Mouse (Mus musculus): ENCODE data around the gene Gm49721. TPM values are rescaled to one million over a fixed set of nuclear protein-coding genes. Genes with fewer than 3 reads are reported as not detected.
"Not testable (repeated sequence)": the region's sequence is repeated elsewhere in the genome, so short reads cannot be mapped to it uniquely, and the experiment has no call there.

The Gm49721 gene
- polyA plus RNA-seq, 1 experiment from 2014 or later: 0.13 TPM

DNA sequence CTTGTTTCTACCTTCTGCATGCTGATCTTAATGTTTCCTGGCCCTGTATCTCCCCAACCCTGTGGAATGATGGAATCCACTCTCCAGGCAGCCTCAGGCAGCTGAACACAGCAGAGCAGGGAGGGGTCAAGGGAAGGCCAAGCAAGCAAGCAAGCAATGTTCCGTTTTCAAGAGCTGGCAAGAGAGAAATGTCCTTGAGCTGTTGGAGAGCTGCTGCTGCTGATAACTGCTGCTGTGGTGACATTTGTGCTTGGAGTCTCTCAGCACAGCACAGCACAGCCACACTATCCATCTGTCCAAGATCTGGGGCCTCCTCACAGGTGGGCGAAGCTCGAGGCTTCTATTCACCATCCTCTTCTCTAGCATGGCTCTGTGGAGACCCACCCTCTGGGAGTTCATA, 24.7 kb downstream of the Gm49721 start:
- ATAC-seq: not testable (repeated sequence)
- WGBS: no CpG with 5 or more reads among the region's 3 CpGs

DNA sequence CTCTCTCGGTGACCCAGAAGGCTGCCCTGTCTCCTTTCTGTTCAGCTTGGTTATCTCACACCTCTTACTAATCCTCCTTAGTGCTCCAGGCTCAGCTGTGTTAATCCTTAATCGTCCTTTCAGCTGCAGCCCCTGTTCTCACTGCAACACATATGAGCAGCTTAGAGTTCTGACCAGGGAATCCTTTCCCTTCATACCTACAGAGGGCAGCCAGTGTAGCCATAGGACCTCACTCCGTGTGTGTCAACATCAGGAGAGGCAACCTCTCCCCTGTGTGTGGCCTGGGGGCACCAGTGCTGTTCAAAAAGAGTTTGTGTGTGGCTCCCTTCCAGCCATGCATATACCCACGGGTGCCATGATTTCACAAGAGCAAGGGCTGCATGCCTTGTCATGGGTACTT, 26.9 kb downstream of the Gm49721 start:
- H3K27ac ChIP-seq (ENCODE audit: low read depth, low read length); H3K4me1 ChIP-seq (replicated peaks; ENCODE audit: control insufficient read depth, insufficient read depth, low read length); H3K9me3 ChIP-seq (ENCODE audit: control insufficient read depth); H3K4me2 ChIP-seq (replicated peaks; ENCODE audit: low read depth); H3K4me3 ChIP-seq (ENCODE audit: low read depth, low read length); H3K36me3 ChIP-seq (ENCODE audit: control insufficient read depth, insufficient read depth); H3K27me3 ChIP-seq (replicated peaks; ENCODE audit: control insufficient read depth, insufficient read depth, low read length); ATAC-seq; H3K9ac ChIP-seq (ENCODE audit: low read depth, low read length): not testable (repeated sequence)
- WGBS: 25% methylated on average over 3 of the region's 4 CpGs

More for the DNA sequence above, 24.7 kb downstream of the Gm49721 start:
- not testable (repeated sequence) for H3K9ac ChIP-seq (ENCODE audit: low read depth, low read length); H3K27ac ChIP-seq (ENCODE audit: low read depth, low read length); H3K36me3 ChIP-seq (ENCODE audit: control insufficient read depth, insufficient read depth); H3K9me3 ChIP-seq (ENCODE audit: control insufficient read depth); H3K4me2 ChIP-seq (replicated peaks; ENCODE audit: low read depth); H3K4me3 ChIP-seq (ENCODE audit: low read depth, low read length); H3K4me1 ChIP-seq (replicated peaks; ENCODE audit: control insufficient read depth, insufficient read depth, low read length); H3K27me3 ChIP-seq (replicated peaks; ENCODE audit: control insufficient read depth, insufficient read depth, low read length)

DNA sequence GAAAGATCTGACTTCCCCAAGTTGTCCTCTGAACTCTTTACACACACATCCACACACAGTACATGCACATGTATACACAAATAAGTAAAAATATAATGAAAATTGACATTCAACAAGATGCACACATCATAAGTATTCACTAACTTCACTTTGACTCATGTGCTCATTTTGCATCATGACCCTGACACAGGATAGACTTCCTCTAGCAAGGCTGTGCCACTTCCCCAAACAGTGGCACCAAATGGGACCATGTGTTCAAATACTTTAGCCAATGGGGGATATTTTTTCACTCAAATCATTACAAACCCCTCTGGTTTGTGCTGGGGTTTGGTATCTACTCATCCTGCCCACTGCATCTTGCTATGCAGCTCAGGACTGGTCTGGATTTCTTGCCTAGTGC, 30.2 kb downstream of the Gm49721 start:
- H3K4me3 ChIP-seq (ENCODE audit: low read depth, low read length); H3K27me3 ChIP-seq (replicated peaks; ENCODE audit: control insufficient read depth, insufficient read depth, low read length); H3K9ac ChIP-seq (ENCODE audit: low read depth, low read length); H3K9me3 ChIP-seq (ENCODE audit: control insufficient read depth); H3K4me2 ChIP-seq (replicated peaks; ENCODE audit: low read depth); H3K4me1 ChIP-seq (replicated peaks; ENCODE audit: control insufficient read depth, insufficient read depth, low read length); H3K36me3 ChIP-seq (ENCODE audit: control insufficient read depth, insufficient read depth); ATAC-seq; H3K27ac ChIP-seq (ENCODE audit: low read depth, low read length): not testable (repeated sequence)

DNA sequence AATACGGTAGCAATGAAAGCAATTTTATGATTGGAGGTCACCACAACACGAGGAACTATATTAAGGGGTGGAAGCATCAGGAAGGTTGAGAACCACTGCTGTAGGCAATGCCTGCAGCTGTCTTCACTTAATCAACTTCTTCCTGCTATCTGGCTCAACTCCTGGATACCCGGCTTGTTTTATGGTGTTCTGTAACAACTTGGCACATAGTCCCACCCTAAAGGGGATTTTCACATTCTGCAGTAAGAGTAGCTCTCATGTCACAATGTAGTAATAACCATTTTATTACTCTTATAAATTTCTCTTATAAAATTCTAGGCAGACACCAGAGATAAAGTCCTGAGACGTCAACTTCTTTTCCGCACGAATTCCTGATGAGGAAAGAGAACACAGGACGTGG, 30.7 kb downstream of the Gm49721 start:
- H3K4me3 ChIP-seq (ENCODE audit: low read depth, low read length); ATAC-seq: not testable (repeated sequence)
- WGBS: no CpG with 5 or more reads among the region's 7 CpGs

DNA sequence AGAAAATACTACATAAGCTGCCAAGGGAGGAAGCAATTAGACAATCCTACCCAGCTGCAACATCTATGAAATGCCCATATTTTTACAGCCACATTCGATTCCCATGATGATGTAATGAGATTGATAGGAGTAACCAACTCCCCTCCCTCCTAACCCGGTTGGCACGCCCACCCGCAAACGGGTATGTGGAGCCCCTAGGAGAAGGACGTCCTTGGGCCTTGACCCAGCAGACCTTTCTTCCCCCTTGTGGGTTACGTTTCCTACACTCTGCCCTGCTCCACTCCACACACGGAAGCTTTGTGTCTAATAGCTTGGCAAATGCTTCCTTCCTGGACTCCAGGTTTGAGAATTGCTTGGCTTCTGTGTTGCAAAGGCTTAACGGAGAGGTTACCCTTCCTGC, 31.2 kb downstream of the Gm49721 start:
- WGBS: 61% methylated on average over 4 of the region's 9 CpGs

More for the DNA sequence above, 30.7 kb downstream of the Gm49721 start:
- not testable (repeated sequence) for H3K4me1 ChIP-seq (replicated peaks; ENCODE audit: control insufficient read depth, insufficient read depth, low read length); H3K9ac ChIP-seq (ENCODE audit: low read depth, low read length); H3K36me3 ChIP-seq (ENCODE audit: control insufficient read depth, insufficient read depth); H3K9me3 ChIP-seq (ENCODE audit: control insufficient read depth); H3K27me3 ChIP-seq (replicated peaks; ENCODE audit: control insufficient read depth, insufficient read depth, low read length); H3K4me2 ChIP-seq (replicated peaks; ENCODE audit: low read depth); H3K27ac ChIP-seq (ENCODE audit: low read depth, low read length)

GRCm38 (mm10) chr17:7014190-7014589, 35.5 kb downstream of the Gm49721 start:
- H3K4me3 ChIP-seq (ENCODE audit: low read depth, low read length); H3K9me3 ChIP-seq (ENCODE audit: control insufficient read depth); H3K36me3 ChIP-seq (ENCODE audit: control insufficient read depth, insufficient read depth); ATAC-seq; H3K27me3 ChIP-seq (replicated peaks; ENCODE audit: control insufficient read depth, insufficient read depth, low read length); H3K27ac ChIP-seq (ENCODE audit: low read depth, low read length); H3K9ac ChIP-seq (ENCODE audit: low read depth, low read length); H3K4me1 ChIP-seq (replicated peaks; ENCODE audit: control insufficient read depth, insufficient read depth, low read length); H3K4me2 ChIP-seq (replicated peaks; ENCODE audit: low read depth): not testable (repeated sequence)
- WGBS: no CpG with 5 or more reads among the region's 1 CpGs

More for the DNA sequence above, 31.2 kb downstream of the Gm49721 start:
- not testable (repeated sequence) for H3K9me3 ChIP-seq (ENCODE audit: control insufficient read depth); H3K36me3 ChIP-seq (ENCODE audit: control insufficient read depth, insufficient read depth); H3K9ac ChIP-seq (ENCODE audit: low read depth, low read length); H3K4me3 ChIP-seq (ENCODE audit: low read depth, low read length); H3K27ac ChIP-seq (ENCODE audit: low read depth, low read length); H3K27me3 ChIP-seq (replicated peaks; ENCODE audit: control insufficient read depth, insufficient read depth, low read length); ATAC-seq; H3K4me1 ChIP-seq (replicated peaks; ENCODE audit: control insufficient read depth, insufficient read depth, low read length); H3K4me2 ChIP-seq (replicated peaks; ENCODE audit: low read depth)

GRCm38 (mm10) chr17:7025257-7025656, 46.6 kb downstream of the Gm49721 start, which contains the start of gene Gm1604a:
Gene Gm1604a, plus strand, starts transcription at chr17:7025568.
- not testable (repeated sequence) for ATAC-seq; H3K9me3 ChIP-seq (ENCODE audit: control insufficient read depth); H3K9ac ChIP-seq (ENCODE audit: low read depth, low read length); H3K4me1 ChIP-seq (replicated peaks; ENCODE audit: control insufficient read depth, insufficient read depth, low read length); H3K4me3 ChIP-seq (ENCODE audit: low read depth, low read length); H3K36me3 ChIP-seq (ENCODE audit: control insufficient read depth, insufficient read depth); H3K27me3 ChIP-seq (replicated peaks; ENCODE audit: control insufficient read depth, insufficient read depth, low read length); H3K4me2 ChIP-seq (replicated peaks; ENCODE audit: low read depth); H3K27ac ChIP-seq (ENCODE audit: low read depth, low read length)
- 30% methylated on average over 6 of the region's 14 CpGs for WGBS

GRCm38 (mm10) chr17:7025764-7026346, 47.2 kb downstream of the Gm49721 start:
- not testable (repeated sequence) for H3K4me1 ChIP-seq (replicated peaks; ENCODE audit: control insufficient read depth, insufficient read depth, low read length); H3K9me3 ChIP-seq (ENCODE audit: control insufficient read depth); ATAC-seq; H3K27me3 ChIP-seq (replicated peaks; ENCODE audit: control insufficient read depth, insufficient read depth, low read length); H3K4me2 ChIP-seq (replicated peaks; ENCODE audit: low read depth); H3K27ac ChIP-seq (ENCODE audit: low read depth, low read length); H3K4me3 ChIP-seq (ENCODE audit: low read depth, low read length); H3K36me3 ChIP-seq (ENCODE audit: control insufficient read depth, insufficient read depth); H3K9ac ChIP-seq (ENCODE audit: low read depth, low read length)
- 71% methylated on average over 3 of the region's 14 CpGs for WGBS

DNA sequence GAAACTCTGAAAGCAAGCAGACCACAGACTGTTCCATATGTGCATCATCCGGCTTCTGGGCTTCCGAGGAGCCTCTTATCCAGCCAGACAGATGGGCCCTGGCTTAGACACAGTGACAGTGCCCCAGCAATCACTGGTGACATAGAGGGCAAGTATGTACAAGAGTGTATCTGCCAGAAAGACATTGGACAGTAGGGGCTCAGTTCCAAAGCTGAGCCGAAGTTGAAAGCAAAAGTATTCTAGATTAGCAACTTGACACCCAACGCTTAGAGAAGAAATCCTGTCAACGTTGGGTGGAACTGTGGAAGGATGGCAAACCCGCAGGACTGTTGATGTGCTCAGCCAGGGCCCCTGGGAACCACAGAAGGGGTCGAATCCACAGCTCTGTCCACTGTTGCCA, 51.5 kb downstream of the Gm49721 start:
- H3K4me3 ChIP-seq (ENCODE audit: low read depth, low read length); H3K27me3 ChIP-seq (replicated peaks; ENCODE audit: control insufficient read depth, insufficient read depth, low read length); H3K36me3 ChIP-seq (ENCODE audit: control insufficient read depth, insufficient read depth); H3K27ac ChIP-seq (ENCODE audit: low read depth, low read length); H3K9me3 ChIP-seq (ENCODE audit: control insufficient read depth); H3K9ac ChIP-seq (ENCODE audit: low read depth, low read length); H3K4me2 ChIP-seq (replicated peaks; ENCODE audit: low read depth); ATAC-seq; H3K4me1 ChIP-seq (replicated peaks; ENCODE audit: control insufficient read depth, insufficient read depth, low read length): not testable (repeated sequence)
- 59% methylated on average over 5 of the region's 7 CpGs for WGBS
